Mouse (Mus musculus): ENCODE results near the gene Gm13539.

- TF ChIP-seq CTCF (IDR thresholded peaks at IDR 0.05; ENCODE audit: low read depth, low read length) (no peak), POLR2A (IDR thresholded peaks at IDR 0.05; ENCODE audit: insufficient read depth, low read length) (no peak), EP300 (IDR thresholded peaks at IDR 0.05; ENCODE audit: insufficient read depth, low read depth, low read length) (no peak)
Measured at GRCm38 (mm10) chr2:25765269-25765668, 16.8 kb upstream of the Gm13539 start, which contains the start of gene Lcn3.
